Mouse (Mus musculus): ENCODE results near the gene Pdcd6. TPM values are rescaled to one million over a fixed set of nuclear protein-coding genes. Genes with fewer than 3 reads are reported as not detected.

The Pdcd6 gene
- polyA plus RNA-seq, 1 experiment: 134 TPM

- DNase-seq (ENCODE audit: extremely low spot score in 1 of 2, low spot score in 1 of 2): no peak
Observed at GRCm38 (mm10) chr13:74289646-74290045, 27.7 kb downstream of the Pdcd6 start.

GRCm38 (mm10) chr13:74282299-74282698, 35.1 kb downstream of the Pdcd6 start:
- no peak for DNase-seq (ENCODE audit: extremely low spot score in 1 of 2, low spot score in 1 of 2)

GRCm38 (mm10) chr13:74275726-74276125, 41.7 kb downstream of the Pdcd6 start:
- no peak for DNase-seq (ENCODE audit: extremely low spot score in 1 of 2, low spot score in 1 of 2)

- peak in 1 of 2 experiments; percentile 48 for DNase-seq (ENCODE audit: extremely low spot score in 1 of 2, low spot score in 1 of 2)
Observed at GRCm38 (mm10) chr13:74260231-74260992, 57.0 kb downstream of the Pdcd6 start.

DNA sequence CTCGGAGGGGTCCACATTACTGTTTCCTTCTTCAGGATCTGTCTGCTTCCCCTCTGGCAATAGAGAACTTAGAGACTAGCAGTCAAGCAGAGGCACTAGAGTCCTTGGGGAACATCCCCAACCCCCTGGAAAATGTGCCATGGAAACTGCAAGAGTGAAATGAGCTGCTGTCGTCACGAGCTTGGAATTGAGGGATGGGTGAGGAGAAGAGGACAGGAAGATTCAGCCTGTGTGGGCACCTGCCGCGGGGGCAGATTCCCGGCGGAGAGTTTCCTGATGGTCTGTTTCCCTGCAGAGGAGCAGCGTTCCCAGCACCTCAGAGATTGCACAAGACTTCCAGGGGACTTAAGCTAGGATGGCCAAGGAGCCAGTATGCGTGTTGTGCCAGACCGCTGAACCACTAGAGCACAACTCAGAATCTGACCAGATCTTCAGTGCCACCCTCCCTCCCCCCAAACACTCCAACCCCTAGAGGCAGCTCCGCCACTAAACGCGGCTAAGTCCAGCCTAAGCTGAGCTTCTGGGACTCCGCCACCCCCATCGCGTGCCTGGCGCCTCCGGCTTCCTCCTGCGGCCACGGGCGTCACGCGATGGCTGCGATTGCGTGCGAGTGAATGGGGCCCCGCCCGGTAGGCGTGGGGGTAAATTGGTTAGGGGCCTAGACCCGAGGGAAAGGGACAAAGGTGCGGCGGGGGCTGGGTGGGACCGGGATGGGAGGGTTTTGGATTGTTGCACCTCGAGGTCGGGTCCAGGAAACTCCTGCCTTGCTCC, 57.7 kb downstream of the Pdcd6 start:
- DNase-seq (ENCODE audit: extremely low spot score in 1 of 2, low spot score in 1 of 2): peak in 1 of 2 experiments; percentile 37

Other genes starting within 250 kb of the Pdcd6 start
- 0.61 and 0.84 TPM in 2 replicates for gene Slc9a3, start 196.1 kb downstream of the Pdcd6 start, polyA plus RNA-seq (2012; rRNA removed)
- 49.9 and 52.2 TPM in 2 replicates for gene Exoc3, start 108.8 kb downstream of the Pdcd6 start, polyA plus RNA-seq (2012; rRNA removed)
- gene Ahrr, start 25.2 kb downstream of the Pdcd6 start, polyA plus RNA-seq (2012; rRNA removed): 0.50 and 0.66 TPM in 2 replicates
- gene Sdha, start 32.7 kb upstream of the Pdcd6 start, polyA plus RNA-seq (2012; rRNA removed): 290 and 314 TPM in 2 replicates
- 27.7 and 29.4 TPM in 2 replicates for gene Ccdc127, start 32.7 kb upstream of the Pdcd6 start, polyA plus RNA-seq (2012; rRNA removed)
- 0.21 and 0.34 TPM in 2 replicates for gene Lrrc14b, start 46.4 kb upstream of the Pdcd6 start, polyA plus RNA-seq (2012; rRNA removed)
- 2.6 and 2.9 TPM in 2 replicates for gene Zfp72, start 73.3 kb upstream of the Pdcd6 start, polyA plus RNA-seq (2012; rRNA removed)
- gene Ftl1-ps1, start 82.1 kb upstream of the Pdcd6 start, polyA plus RNA-seq (2012; rRNA removed): 20.8 and 27.9 TPM in 2 replicates
- gene Zfp825, start 176.4 kb upstream of the Pdcd6 start, polyA plus RNA-seq (2012; rRNA removed): 7.4 and 7.7 TPM in 2 replicates